Mouse (Mus musculus): ENCODE measurements around the gene Cacna2d3. TPM values are rescaled to one million over a fixed set of nuclear protein-coding genes. Genes with fewer than 3 reads are reported as not detected.

Gene Cacna2d3
- polyA plus RNA-seq, 2 experiments: 0.03 TPM; not detected in 1

DNA sequence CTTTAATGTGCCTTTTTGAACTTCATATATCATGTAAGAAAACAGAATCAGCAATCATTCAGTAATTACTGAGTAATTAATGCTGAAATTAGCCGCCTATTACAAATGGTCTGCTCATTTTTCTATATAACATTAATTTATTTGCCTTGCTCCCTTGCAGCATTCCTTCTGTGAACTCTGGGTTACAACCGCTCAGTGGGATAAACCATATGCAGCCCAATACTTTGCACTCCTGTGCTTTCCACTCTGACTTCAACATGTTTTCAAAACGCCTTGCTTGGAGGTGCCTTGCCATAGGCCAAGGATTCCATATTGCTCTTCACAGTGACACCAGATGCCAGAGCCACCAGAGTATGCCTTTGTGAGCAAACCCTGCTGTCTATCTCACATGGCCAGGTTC lies 546.9 kb downstream of the Cacna2d3 start:
- H3K36me3 ChIP-seq (replicated peaks; ENCODE audit: control insufficient read depth, insufficient read depth, low read depth): no peaks in the 10 kb centered on the region
- WGBS (ENCODE audit: insufficient replicate concordance): 53% methylated on average over 3 of the region's 3 CpGs
- no peak for ATAC-seq (ENCODE audit: insufficient read depth)
- H3K9me3 ChIP-seq (ENCODE audit: control insufficient read depth, low read length): no peaks in the 10 kb centered on the region
- no peak overlapping the region for H3K4me2 ChIP-seq (ENCODE audit: low read depth)
- DNase-seq (ENCODE audit: low read depth in 3 of 3, low spot score in 3 of 3): no peak
- TF ChIP-seq CTCF (IDR thresholded peaks at IDR 0.05; ENCODE audit: low read depth) (no peak), EP300 (IDR thresholded peaks at IDR 0.05; ENCODE audit: low read depth) (no peak)
- H3K27me3 ChIP-seq (ENCODE audit: control insufficient read depth, insufficient read depth, low read length): no peaks in the 10 kb centered on the region
- no peak overlapping the region for H3K4me3 ChIP-seq (ENCODE audit: insufficient read depth in 1 of 2, low read depth in 2 of 2, low read length in 2 of 2)
- no peaks in the 10 kb centered on the region for H3K4me1 ChIP-seq (replicated peaks; ENCODE audit: control insufficient read depth in 2 of 2, insufficient read depth in 2 of 2, low read length in 1 of 2)
- H3K27ac ChIP-seq: no peak overlapping the region
- H3K9ac ChIP-seq (replicated peaks): no peak overlapping the region

DNA sequence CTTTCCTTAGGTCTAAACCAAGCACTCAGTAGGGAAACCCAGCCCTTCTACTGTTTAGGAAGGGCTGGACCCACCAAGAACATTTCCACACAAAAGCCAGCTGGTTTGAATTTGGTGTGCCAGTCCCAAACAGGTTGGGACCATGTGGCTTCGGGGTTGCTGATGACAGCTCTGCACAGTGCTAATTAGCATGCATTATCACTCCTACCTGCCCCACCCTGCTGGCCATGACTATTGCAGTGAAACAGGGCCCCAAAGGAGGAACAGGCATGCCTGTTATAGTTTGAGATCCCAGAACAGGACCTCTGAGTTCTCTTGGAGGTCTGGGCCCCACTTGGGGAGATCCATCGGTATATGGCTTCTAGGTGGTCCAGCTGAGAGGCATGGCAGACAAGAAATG lies 549.5 kb downstream of the Cacna2d3 start:
- no peak for DNase-seq (ENCODE audit: low read depth in 3 of 3, low spot score in 3 of 3)
- no peak for ATAC-seq (ENCODE audit: insufficient read depth)
- TF ChIP-seq CTCF (IDR thresholded peaks at IDR 0.05; ENCODE audit: low read depth) (no peak), EP300 (IDR thresholded peaks at IDR 0.05; ENCODE audit: low read depth) (no peak)
- no peak overlapping the region for H3K4me3 ChIP-seq (ENCODE audit: insufficient read depth in 1 of 2, low read depth in 2 of 2, low read length in 2 of 2)
- WGBS (ENCODE audit: insufficient replicate concordance): 42% methylated on average over 2 of the region's 2 CpGs
- H3K9ac ChIP-seq (replicated peaks): no peak overlapping the region
- no peak overlapping the region for H3K4me2 ChIP-seq (ENCODE audit: low read depth)
- no peaks in the 10 kb centered on the region for H3K36me3 ChIP-seq (replicated peaks; ENCODE audit: control insufficient read depth, insufficient read depth, low read depth)
- no peaks in the 10 kb centered on the region for H3K9me3 ChIP-seq (ENCODE audit: control insufficient read depth, low read length)
- no peaks in the 10 kb centered on the region for H3K27me3 ChIP-seq (ENCODE audit: control insufficient read depth, insufficient read depth, low read length)
- no peak overlapping the region for H3K27ac ChIP-seq
- no peaks in the 10 kb centered on the region for H3K4me1 ChIP-seq (replicated peaks; ENCODE audit: control insufficient read depth in 2 of 2, insufficient read depth in 2 of 2, low read length in 1 of 2)

- 68% methylated on average over 6 of the region's 6 CpGs for WGBS (ENCODE audit: insufficient replicate concordance)
- Histone ChIP-seq H3K4me1 (replicated peaks; ENCODE audit: control insufficient read depth in 2 of 2, insufficient read depth in 2 of 2, low read length in 1 of 2) (no peaks in the 10 kb centered on the region), H3K36me3 (replicated peaks; ENCODE audit: control insufficient read depth, insufficient read depth, low read depth) (no peaks in the 10 kb centered on the region), H3K4me3 (ENCODE audit: insufficient read depth in 1 of 2, low read depth in 2 of 2, low read length in 2 of 2) (no peak overlapping the region), H3K27me3 (ENCODE audit: control insufficient read depth, insufficient read depth, low read length) (no peaks in the 10 kb centered on the region), H3K4me2 (ENCODE audit: low read depth) (no peak overlapping the region), H3K9ac (replicated peaks) (no peak overlapping the region), H3K9me3 (ENCODE audit: control insufficient read depth, low read length) (no peaks in the 10 kb centered on the region), H3K27ac (no peak overlapping the region)
- DNase-seq (ENCODE audit: low read depth in 3 of 3, low spot score in 3 of 3): no peak
- ATAC-seq (ENCODE audit: insufficient read depth): no peak
- TF ChIP-seq CTCF (IDR thresholded peaks at IDR 0.05; ENCODE audit: low read depth): no peak
- no peak for TF ChIP-seq EP300 (IDR thresholded peaks at IDR 0.05; ENCODE audit: low read depth)
These were observed 557.0 kb downstream of the Cacna2d3 start for GRCm38 (mm10) chr14:29164653-29165030.

GRCm38 (mm10) chr14:29163998-29164652 lies 557.5 kb downstream of the Cacna2d3 start:
- Histone ChIP-seq H3K4me3 (ENCODE audit: insufficient read depth in 1 of 2, low read depth in 2 of 2, low read length in 2 of 2) (no peak overlapping the region), H3K9ac (replicated peaks) (no peak overlapping the region), H3K4me2 (ENCODE audit: low read depth) (no peak overlapping the region), H3K4me1 (replicated peaks; ENCODE audit: control insufficient read depth in 2 of 2, insufficient read depth in 2 of 2, low read length in 1 of 2) (no peaks in the 10 kb centered on the region), H3K36me3 (replicated peaks; ENCODE audit: control insufficient read depth, insufficient read depth, low read depth) (no peaks in the 10 kb centered on the region), H3K27ac (no peak overlapping the region), H3K9me3 (ENCODE audit: control insufficient read depth, low read length) (no peaks in the 10 kb centered on the region), H3K27me3 (ENCODE audit: control insufficient read depth, insufficient read depth, low read length) (no peaks in the 10 kb centered on the region)
- TF ChIP-seq CTCF (IDR thresholded peaks at IDR 0.05; ENCODE audit: low read depth) (no peak), EP300 (IDR thresholded peaks at IDR 0.05; ENCODE audit: low read depth) (no peak)
- ATAC-seq (ENCODE audit: insufficient read depth): no peak
- WGBS (ENCODE audit: insufficient replicate concordance): 36% methylated on average over 4 of the region's 4 CpGs
- no peak for DNase-seq (ENCODE audit: low read depth in 3 of 3, low spot score in 3 of 3)

DNA sequence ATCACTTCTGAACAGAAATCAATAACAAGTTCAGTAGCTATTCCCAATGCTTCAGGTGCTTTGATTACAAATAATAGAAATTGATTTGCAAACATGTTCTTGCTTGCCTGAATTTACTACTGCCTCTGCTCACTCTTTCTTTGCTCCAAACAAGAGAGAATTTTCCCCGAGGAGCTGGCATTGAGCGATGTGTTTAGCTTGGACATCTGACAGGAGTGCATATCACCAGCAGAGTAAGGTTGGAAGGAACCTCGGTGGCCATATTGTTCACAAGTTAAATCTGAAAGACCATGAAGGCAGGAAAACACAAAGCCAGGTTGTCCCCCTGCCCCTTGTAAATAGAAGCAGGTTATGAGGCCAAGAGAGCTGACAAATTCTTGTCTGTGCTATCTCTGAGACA lies 561.9 kb downstream of the Cacna2d3 start:
- TF ChIP-seq CTCF (IDR thresholded peaks at IDR 0.05; ENCODE audit: low read depth) (no peak), EP300 (IDR thresholded peaks at IDR 0.05; ENCODE audit: low read depth) (no peak)
- 59% methylated on average over 3 of the region's 3 CpGs for WGBS (ENCODE audit: insufficient replicate concordance)
- Histone ChIP-seq H3K27ac (no peak overlapping the region), H3K9me3 (ENCODE audit: control insufficient read depth, low read length) (no peaks in the 10 kb centered on the region), H3K9ac (replicated peaks) (no peak overlapping the region), H3K27me3 (ENCODE audit: control insufficient read depth, insufficient read depth, low read length) (no peaks in the 10 kb centered on the region), H3K4me2 (ENCODE audit: low read depth) (no peak overlapping the region), H3K4me1 (replicated peaks; ENCODE audit: control insufficient read depth in 2 of 2, insufficient read depth in 2 of 2, low read length in 1 of 2) (no peaks in the 10 kb centered on the region), H3K36me3 (replicated peaks; ENCODE audit: control insufficient read depth, insufficient read depth, low read depth) (no peaks in the 10 kb centered on the region), H3K4me3 (ENCODE audit: insufficient read depth in 1 of 2, low read depth in 2 of 2, low read length in 2 of 2) (no peak overlapping the region)
- ATAC-seq (ENCODE audit: insufficient read depth) (no peak), DNase-seq (ENCODE audit: low read depth in 3 of 3, low spot score in 3 of 3) (no peak)

Data from liver, embryonic 14.5 days (tissue).